Mouse (Mus musculus) lung, adult 2 months (tissue): Measurements from ENCODE around the gene Odf3l2.

Experiments
- CTCF ChIP-seq: fragments of 200-500 bp; IDR thresholded peaks from 2 replicates; pipeline ENCODE4 v1.5.1; 2011; ENCODE audit warnings: mild to moderate bottlenecking, low read length, control low read depth; ENCODE audit not compliant: insufficient read depth
- POLR2A ChIP-seq: fragments of 200-500 bp; IDR thresholded peaks from 2 replicates; pipeline ENCODE4 v1.6.1; 2011; ENCODE audit warnings: low read depth, mild to moderate bottlenecking, control low read depth, low read length, borderline replicate concordance; ENCODE audit errors: extremely low read depth

DNA sequence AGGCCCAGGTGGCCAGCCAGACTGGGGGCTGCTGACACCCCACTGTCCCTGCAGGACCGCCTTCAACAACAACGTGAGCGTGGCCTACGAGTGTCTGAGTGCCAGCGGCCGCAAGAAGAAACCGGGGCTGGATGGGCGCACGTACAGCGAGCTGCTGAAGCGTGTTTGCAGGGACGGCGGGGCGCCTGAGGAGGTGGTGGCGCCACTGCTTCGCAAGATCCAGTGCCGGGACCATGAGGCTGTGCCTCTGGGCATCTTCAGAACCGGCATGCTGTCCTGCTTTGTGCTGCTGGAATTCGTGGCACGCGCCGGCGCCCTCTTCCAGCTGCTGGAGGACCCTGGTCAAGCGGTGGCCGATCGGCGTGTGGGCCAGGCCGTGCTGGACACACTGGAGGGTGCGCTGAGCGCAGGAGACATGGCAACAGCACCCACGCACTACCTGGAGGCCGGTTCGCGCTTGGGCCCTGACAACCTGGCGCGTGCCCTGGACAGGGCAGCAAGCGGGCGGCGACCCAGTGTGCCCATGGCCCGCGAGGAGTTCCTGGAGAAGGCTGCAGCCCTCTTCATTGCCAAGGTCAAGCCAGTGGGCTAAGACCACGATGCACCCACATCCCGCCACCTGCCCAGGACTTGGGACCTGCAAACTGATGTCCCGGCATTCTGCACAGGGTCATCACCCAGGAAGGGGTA lies 30.0 kb upstream of the Odf3l2 start:
- TF ChIP-seq CTCF (no peak), POLR2A (no peak)
